Mouse (Mus musculus): ENCODE data around the gene 1700001K19Rik.
"Not testable (repeated sequence)": the region's sequence is repeated elsewhere in the genome, so short reads cannot be mapped to it uniquely, and the experiment has no call there.

Gene 1700001K19Rik

GRCm38 (mm10) chr12:110696173-110696974 lies 14.0 kb upstream of the 1700001K19Rik start:
- peak; percentile 71 for DNase-seq (ENCODE audit: extremely low read depth, low read depth)

GRCm38 (mm10) chr12:110695676-110696171 lies 13.3 kb upstream of the 1700001K19Rik start:
- DNase-seq (ENCODE audit: extremely low read depth, low read depth), result no peak

- not testable (repeated sequence) for DNase-seq (ENCODE audit: extremely low read depth, low read depth)
These were observed 11.0 kb upstream of the 1700001K19Rik start for GRCm38 (mm10) chr12:110693378-110693777.

- DNase-seq (ENCODE audit: extremely low read depth, low read depth), result no peak
These were observed 7.7 kb upstream of the 1700001K19Rik start for GRCm38 (mm10) chr12:110689919-110690643.

GRCm38 (mm10) chr12:110688921-110689320 lies 6.5 kb upstream of the 1700001K19Rik start:
- not testable (repeated sequence) for DNase-seq (ENCODE audit: extremely low read depth, low read depth)

- DNase-seq (ENCODE audit: extremely low read depth, low read depth), result no peak
These were observed 5.7 kb upstream of the 1700001K19Rik start for GRCm38 (mm10) chr12:110687894-110688734.

- no peak for DNase-seq (ENCODE audit: extremely low read depth, low read depth)
These were observed 1.2 kb upstream of the 1700001K19Rik start for GRCm38 (mm10) chr12:110683580-110683979.

- no peak for DNase-seq (ENCODE audit: extremely low read depth, low read depth)
These were observed 541 bp downstream of the 1700001K19Rik start for GRCm38 (mm10) chr12:110681878-110682277.

GRCm38 (mm10) chr12:110681191-110681590 lies 1.2 kb downstream of the 1700001K19Rik start:
- no peak for DNase-seq (ENCODE audit: extremely low read depth, low read depth)

GRCm38 (mm10) chr12:110674243-110674642 lies 8.2 kb downstream of the 1700001K19Rik start:
- peak; percentile 57 for DNase-seq (ENCODE audit: extremely low read depth, low read depth)

GRCm38 (mm10) chr12:110667466-110668077 lies 14.8 kb downstream of the 1700001K19Rik start:
- no peak for DNase-seq (ENCODE audit: extremely low read depth, low read depth)

GRCm38 (mm10) chr12:110661746-110662145 lies 20.7 kb downstream of the 1700001K19Rik start:
- DNase-seq (ENCODE audit: extremely low read depth, low read depth), result no peak

- no peak for DNase-seq (ENCODE audit: extremely low read depth, low read depth)
These were observed 31.0 kb downstream of the 1700001K19Rik start for GRCm38 (mm10) chr12:110651464-110651863.

- no peak for DNase-seq (ENCODE audit: extremely low read depth, low read depth)
These were observed 32.2 kb downstream of the 1700001K19Rik start for GRCm38 (mm10) chr12:110650241-110650641.

GRCm38 (mm10) chr12:110637507-110638114 lies 44.8 kb downstream of the 1700001K19Rik start:
- DNase-seq (ENCODE audit: extremely low read depth, low read depth), result no peak

GRCm38 (mm10) chr12:110636293-110636692 lies 46.1 kb downstream of the 1700001K19Rik start:
- DNase-seq (ENCODE audit: extremely low read depth, low read depth), result no peak

- DNase-seq (ENCODE audit: extremely low read depth, low read depth), result no peak
These were observed 52.4 kb downstream of the 1700001K19Rik start for GRCm38 (mm10) chr12:110630056-110630455.
